Mouse (Mus musculus) embryonic facial prominence, embryonic 14.5 days (tissue): ENCODE measurements at regions not wholly inside any gene's neighbourhood (a gene's known extent, or its start where the extent isn't known, plus 50 kb on each side); places are given as distances from the start of the nearest gene placed in this dataset.

Experiments used
- ATAC-seq: fragments of 200-750 bp; cut with Nextera tagmentation; 2 replicates; pipeline ENCODE4 v1.8.0; 2017; ENCODE audit warnings: low read depth, moderate number of reproducible peaks, moderate TSS enrichment
- DNase-seq: peaks from one replicate; pipeline ENCODE4 v3.0.0-alpha.2; 2015; ENCODE audit warnings: low spot score
- H3K27ac ChIP-seq: fragments of 300-500 bp; sonication (generic); replicated peaks from 2 replicates; pipeline ENCODE4 v1.5.1; 2014; ENCODE audit warnings: low read depth, mild to moderate bottlenecking, low read length, moderate library complexity
- H3K27me3 ChIP-seq: fragments of 300-500 bp; sonication (generic); replicated peaks from 2 replicates; pipeline ENCODE4 v1.6.1; 2014; ENCODE audit warnings: low read length; ENCODE audit not compliant: control insufficient read depth, insufficient read depth
- H3K36me3 ChIP-seq: fragments of 300-500 bp; sonication (generic); 2 replicates; pipeline ENCODE4 v1.6.1; 2014; ENCODE audit warnings: low read length, mixed read lengths; ENCODE audit not compliant: control insufficient read depth, insufficient read depth
- H3K4me1 ChIP-seq: fragments of 300-500 bp; sonication (generic); 2 replicates; pipeline ENCODE4 v1.6.1; 2014; ENCODE audit warnings: antibody characterized with exemption, low read length; ENCODE audit not compliant: control insufficient read depth, insufficient read depth
- H3K4me2 ChIP-seq: fragments of 300-500 bp; sonication (generic); 2 replicates; pipeline ENCODE4 v1.6.1; 2014; ENCODE audit warnings: low read depth, mild to moderate bottlenecking, low read length, moderate library complexity, mixed read lengths
- H3K4me3 ChIP-seq: fragments of 300-500 bp; sonication (generic); 2 replicates; pipeline ENCODE4 v1.5.1; 2014; ENCODE audit warnings: low read depth, mild to moderate bottlenecking, low read length
- H3K9ac ChIP-seq: fragments of 300-500 bp; sonication (generic); 2 replicates; pipeline ENCODE4 v1.6.1; 2014; ENCODE audit warnings: low read depth, mild to moderate bottlenecking, low read length, moderate library complexity, mixed read lengths
- H3K9me3 ChIP-seq: fragments of 300-500 bp; sonication (generic); 2 replicates; pipeline ENCODE4 v1.6.1; 2016; ENCODE audit warnings: low read length; ENCODE audit not compliant: control insufficient read depth
- WGBS: fragments of 180-500 bp; shearing (Covaris S2); extraction: QIAGEN DNeasy Blood & Tissue Kit; methylation state at CpG from one replicate; pipeline ENCODE4 v1.1.7; 2014; 5-methylcytosine and 5-hydroxymethylcytosine counted together

DNA sequence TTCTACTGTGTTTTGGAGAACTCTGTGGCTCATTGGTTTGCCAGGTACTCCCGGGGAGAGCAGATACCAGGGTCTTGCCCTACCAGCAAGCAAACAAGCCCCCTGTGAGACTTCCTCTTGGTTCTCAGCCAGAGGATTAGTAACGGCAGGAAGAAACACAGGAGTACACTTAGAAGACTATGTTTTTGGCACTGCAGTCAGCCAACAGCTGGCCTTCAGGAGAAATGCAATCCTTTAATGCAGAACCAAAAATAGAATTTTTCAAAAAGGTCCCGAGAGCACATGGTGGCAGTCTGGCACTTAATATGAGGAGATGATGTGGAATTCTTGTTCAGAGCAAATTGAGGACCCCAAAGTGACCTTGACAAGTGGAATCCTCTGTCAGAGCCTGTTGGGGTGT, 189.8 kb downstream of the Faxc start:
- DNase-seq (peak; percentile 87), ATAC-seq (peak; percentile 86)
- no peaks in the 10 kb centered on the region for H3K27me3 ChIP-seq
- WGBS = 13% methylated on average over 3 of the region's 3 CpGs
- H3K9ac ChIP-seq = no peak overlapping the region
- no peak overlapping the region for H3K4me2 ChIP-seq
- no peaks in the 10 kb centered on the region for H3K4me1 ChIP-seq
- no peaks in the 10 kb centered on the region for H3K36me3 ChIP-seq
- no peak overlapping the region for H3K4me3 ChIP-seq
- no peaks in the 10 kb centered on the region for H3K9me3 ChIP-seq
- no peak overlapping the region for H3K27ac ChIP-seq

DNA sequence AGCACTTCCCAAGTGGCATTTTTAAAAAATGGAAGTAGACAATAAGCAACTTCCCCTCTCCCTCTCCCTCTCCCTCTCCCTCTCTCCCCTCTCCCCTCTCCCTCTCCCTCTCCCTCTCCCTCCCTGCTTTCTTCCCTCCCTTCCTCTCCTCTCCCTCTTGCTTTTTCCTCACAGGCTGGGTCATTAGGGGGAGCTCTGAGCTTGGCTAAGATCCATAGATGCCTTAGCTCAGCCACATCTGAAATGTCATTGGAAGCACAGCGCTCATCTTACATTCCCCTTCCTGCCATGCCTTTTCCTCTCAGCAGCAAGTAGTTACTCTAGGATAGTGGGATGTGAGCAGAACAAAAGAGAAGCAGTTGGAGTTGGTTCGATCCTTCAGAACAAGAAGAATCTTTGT, 190.3 kb downstream of the Faxc start:
- H3K27me3 ChIP-seq = no peaks in the 10 kb centered on the region
- no peaks in the 10 kb centered on the region for H3K36me3 ChIP-seq
- DNase-seq = no peak
- no peak overlapping the region for H3K4me2 ChIP-seq
- no peak overlapping the region for H3K9ac ChIP-seq
- WGBS = 75% methylated on average over 2 of the region's 2 CpGs
- H3K4me3 ChIP-seq = no peak overlapping the region
- no peak for ATAC-seq
- H3K4me1 ChIP-seq = no peaks in the 10 kb centered on the region
- H3K27ac ChIP-seq = no peak overlapping the region
- no peaks in the 10 kb centered on the region for H3K9me3 ChIP-seq

DNA sequence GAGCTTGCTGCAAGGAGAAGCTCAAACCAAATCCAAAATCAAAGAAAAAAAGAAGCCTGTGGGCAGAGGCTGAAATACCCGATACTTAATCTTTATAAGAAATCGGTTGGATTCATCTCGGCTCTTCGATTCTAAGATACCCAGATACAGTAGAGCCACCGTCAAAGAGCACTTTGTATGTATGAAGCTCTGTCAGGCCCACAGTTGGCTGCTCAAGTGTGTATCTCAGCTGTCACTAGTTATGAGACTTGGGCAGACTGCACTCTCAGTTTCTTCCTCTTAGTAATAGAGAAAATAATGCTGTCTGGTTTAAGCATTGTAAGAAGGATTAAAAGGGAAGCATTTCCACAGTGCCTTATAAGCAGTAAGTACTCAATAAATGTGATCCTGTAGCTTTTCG, 193.7 kb downstream of the Faxc start:
- ATAC-seq (no peak), DNase-seq (no peak)
- H3K36me3 ChIP-seq = no peaks in the 10 kb centered on the region
- WGBS = 90% methylated on average over 6 of the region's 6 CpGs
- no peak overlapping the region for H3K9ac ChIP-seq
- H3K27me3 ChIP-seq = no peaks in the 10 kb centered on the region
- no peak overlapping the region for H3K27ac ChIP-seq
- H3K9me3 ChIP-seq = no peaks in the 10 kb centered on the region
- no peaks in the 10 kb centered on the region for H3K4me1 ChIP-seq
- no peak overlapping the region for H3K4me3 ChIP-seq
- no peak overlapping the region for H3K4me2 ChIP-seq

DNA sequence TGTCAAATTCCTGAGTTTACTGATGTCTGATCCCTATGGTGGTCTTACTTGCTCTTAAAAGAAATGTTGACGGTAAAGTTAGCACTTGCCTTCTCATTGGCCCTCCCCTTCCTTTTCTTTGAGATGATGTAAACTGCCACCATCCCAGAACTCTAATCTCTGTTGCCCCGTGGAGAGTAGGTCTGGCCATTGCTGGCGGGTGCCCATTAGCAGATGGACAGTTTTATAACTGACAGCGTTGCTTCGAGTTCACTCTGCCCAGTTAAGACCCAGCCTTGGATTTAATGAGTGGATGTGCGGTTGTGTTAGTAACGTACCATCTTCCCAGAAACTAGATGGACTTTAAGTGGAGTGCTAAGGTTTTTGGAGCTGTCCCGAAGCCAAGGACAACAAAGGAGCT, 199.4 kb downstream of the Faxc start:
- Histone ChIP-seq H3K27ac (no peak overlapping the region), H3K4me1 (no peaks in the 10 kb centered on the region), H3K9me3 (no peaks in the 10 kb centered on the region), H3K36me3 (no peaks in the 10 kb centered on the region), H3K4me2 (no peak overlapping the region), H3K9ac (no peak overlapping the region), H3K27me3 (no peaks in the 10 kb centered on the region), H3K4me3 (no peak overlapping the region)
- DNase-seq (peak; percentile 19), ATAC-seq (no peak)
- 77% methylated on average over 8 of the region's 8 CpGs for WGBS

DNA sequence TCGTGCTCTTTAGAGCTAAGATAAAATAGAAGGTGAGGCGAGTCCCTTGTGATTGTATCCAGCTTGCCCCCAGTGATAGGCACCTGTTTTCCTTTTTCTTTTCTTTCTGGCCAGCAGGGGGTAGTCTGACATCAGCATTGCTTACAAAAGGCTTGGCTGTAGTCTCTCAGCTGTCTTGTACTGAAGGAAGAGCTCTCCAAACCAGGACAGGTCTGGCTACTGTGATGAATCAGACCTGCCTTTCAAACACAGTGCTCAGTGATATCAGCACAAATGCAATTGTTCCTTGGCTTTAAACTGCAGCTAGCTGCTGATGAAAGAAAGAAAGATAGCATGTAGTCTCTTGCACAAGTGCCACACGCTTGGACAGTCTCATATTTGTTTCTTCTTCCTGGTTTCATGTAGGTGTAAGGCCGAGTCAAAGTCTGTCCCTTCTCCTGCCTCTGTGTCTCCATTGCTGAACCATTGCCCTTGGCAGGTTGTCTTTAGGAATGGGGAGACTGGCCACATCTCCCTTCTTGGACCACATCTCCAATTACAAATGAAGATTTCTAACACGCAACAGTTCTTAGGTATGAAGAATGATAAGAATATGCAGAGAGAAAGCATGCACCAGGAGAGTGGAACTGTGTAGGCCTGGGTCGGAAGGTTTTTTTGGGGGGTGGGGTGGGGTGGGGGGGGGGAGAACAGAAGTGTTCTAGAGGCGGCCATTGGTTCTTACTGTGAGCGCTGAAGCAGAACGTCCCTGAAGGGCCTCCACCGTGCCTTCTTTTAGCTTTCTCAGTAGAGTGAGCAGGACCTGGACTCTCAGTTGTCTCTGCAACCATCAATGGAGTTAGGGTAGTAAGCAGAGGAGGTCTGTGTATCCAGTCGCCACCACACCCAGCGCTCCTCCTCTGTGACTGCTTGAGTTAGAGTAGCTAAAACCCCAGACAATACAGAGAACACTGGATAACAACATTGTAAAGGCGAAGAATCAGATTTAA, 200.9 kb downstream of the Faxc start:
- WGBS = 64% methylated on average over 13 of the region's 13 CpGs
- Histone ChIP-seq H3K4me3 (no peak overlapping the region), H3K9me3 (no peaks in the 10 kb centered on the region), H3K4me2 (no peak overlapping the region), H3K9ac (no peak overlapping the region), H3K4me1 (no peaks in the 10 kb centered on the region), H3K36me3 (no peaks in the 10 kb centered on the region), H3K27ac (no peak overlapping the region), H3K27me3 (no peaks in the 10 kb centered on the region)
- DNase-seq = peak; percentile 68
- ATAC-seq = peak; percentile 67; the same call in 1 of the 2 replicates

DNA sequence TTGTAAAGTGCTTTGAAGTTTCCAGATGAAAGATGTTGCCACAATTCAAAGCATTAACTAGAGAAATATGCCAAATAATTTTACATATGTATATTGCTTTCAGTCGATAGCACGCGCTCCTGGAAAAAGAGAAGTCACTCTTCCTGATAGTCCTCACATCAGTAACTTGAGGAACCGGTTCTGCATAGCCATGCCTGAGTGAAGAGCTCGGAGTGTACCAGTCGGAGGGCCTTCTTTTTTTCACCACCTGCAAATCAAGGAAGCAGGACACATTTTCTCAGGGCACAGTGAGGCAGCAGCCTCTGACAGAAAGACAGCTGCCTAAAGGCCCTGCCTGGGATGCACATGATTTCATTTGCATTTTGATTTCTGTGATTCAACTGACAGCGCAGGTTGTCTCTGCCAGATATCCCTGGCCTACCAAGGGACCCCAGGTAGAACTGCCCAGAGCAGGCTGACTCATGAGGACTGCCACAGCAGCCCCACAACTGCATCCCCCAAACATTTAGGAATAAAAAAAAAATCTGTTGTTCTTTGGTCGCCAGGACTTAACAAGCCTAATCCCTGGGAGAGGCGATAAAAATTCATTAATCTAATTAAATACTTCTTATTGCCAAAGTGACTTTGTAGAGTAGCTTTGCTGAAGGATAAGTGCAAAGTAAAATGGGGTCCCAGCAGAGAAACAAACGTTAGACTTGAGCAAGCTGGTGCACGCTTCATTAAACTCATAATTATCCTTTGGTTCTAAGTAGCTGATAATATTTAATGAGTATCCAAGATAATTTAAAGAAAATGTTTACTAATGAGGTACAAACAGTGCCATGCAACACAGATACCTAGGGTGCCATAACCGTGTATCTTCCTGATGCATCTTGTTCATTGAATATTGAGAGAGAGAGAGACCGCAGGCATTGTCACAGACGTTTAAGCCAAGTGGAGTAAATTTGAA, 202.7 kb downstream of the Faxc start:
- Histone ChIP-seq H3K4me2 (no peak overlapping the region), H3K9ac (no peak overlapping the region), H3K4me1 (no peaks in the 10 kb centered on the region), H3K36me3 (no peaks in the 10 kb centered on the region), H3K4me3 (no peak overlapping the region), H3K27ac (no peak overlapping the region), H3K27me3 (no peaks in the 10 kb centered on the region), H3K9me3 (no peaks in the 10 kb centered on the region)
- peak; percentile 71; the same call in 1 of the 2 replicates for ATAC-seq
- peak; percentile 79 for DNase-seq
- WGBS = 43% methylated on average over 14 of the region's 14 CpGs

DNA sequence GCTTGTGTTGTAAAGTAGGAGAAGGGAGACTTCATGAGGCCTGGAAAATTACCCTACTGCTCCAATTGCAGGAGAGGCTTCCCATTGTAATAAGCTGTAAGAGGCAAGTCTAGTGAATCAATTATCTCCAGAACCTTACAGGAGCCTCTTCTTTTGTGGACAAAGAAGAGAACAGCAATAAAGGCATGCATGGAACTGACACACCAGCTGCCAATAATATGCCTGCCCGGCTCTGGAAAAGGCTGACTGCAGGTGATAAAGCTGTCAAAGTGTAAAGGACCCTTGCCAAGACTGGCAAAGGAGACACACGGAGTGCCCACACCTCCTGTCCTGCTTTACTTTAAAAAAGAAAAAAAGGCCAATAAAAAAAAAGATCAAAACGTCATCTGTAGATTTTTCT, 209.0 kb downstream of the Faxc start:
- Histone ChIP-seq H3K27me3 (no peaks in the 10 kb centered on the region), H3K4me2 (no peak overlapping the region), H3K27ac (no peak overlapping the region), H3K9me3 (no peaks in the 10 kb centered on the region), H3K4me3 (no peak overlapping the region), H3K36me3 (no peaks in the 10 kb centered on the region), H3K9ac (no peak overlapping the region), H3K4me1 (no peaks in the 10 kb centered on the region)
- DNase-seq (no peak), ATAC-seq (no peak)
- 74% methylated on average over 3 of the region's 3 CpGs for WGBS

DNA sequence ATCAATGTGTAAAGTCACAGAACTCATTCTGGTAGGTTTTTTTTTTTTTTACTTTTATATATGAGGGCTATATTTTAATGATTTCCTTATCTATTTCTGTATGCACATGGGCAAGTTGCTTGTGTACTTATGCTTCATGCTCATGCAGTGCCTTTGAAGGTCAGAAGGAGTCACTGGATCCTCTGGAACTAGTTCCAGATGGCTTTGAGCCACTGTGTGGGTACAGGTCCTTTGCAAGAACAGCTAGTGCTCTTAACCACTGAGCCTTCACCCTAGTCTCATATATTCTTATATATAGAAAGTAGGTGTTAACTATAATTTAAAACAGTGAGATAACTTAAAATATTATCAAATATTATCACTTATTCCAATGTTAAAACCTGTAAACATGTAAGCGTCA, 212.4 kb downstream of the Faxc start:
- H3K27ac ChIP-seq = no peak overlapping the region
- H3K4me3 ChIP-seq = no peak overlapping the region
- H3K4me2 ChIP-seq = no peak overlapping the region
- no peaks in the 10 kb centered on the region for H3K9me3 ChIP-seq
- H3K9ac ChIP-seq = no peak overlapping the region
- H3K36me3 ChIP-seq = no peaks in the 10 kb centered on the region
- H3K4me1 ChIP-seq = no peaks in the 10 kb centered on the region
- no peaks in the 10 kb centered on the region for H3K27me3 ChIP-seq
- WGBS = 97% methylated on average over 1 of the region's 1 CpGs
- ATAC-seq = no peak
- no peak for DNase-seq
